Mouse (Mus musculus) MEL (cell line): Measurements from ENCODE around the gene Nutm2. TPM values are rescaled to one million over a fixed set of nuclear protein-coding genes. Genes with fewer than 3 reads are reported as not detected.

Source experiments
- polyA plus RNA-seq, 2 experiments: library from polyadenylated mRNA; stranded (reverse) in 1 of 2; unstranded in 1 of 2; fragments of >175 nt in 1 of 2; fragments of >200 nt in 1 of 2; gene quantifications; 2 replicates each; pipeline versions ENCODE4 v1.2.1 to v1.2.4; 2012; ENCODE audit warnings: low replicate concordance in 2 of 2, low read depth in 1 of 2; ENCODE audit not compliant: insufficient read length in 2 of 2, insufficient read depth in 1 of 2, missing spikeins in 1 of 2
- total RNA-seq: library from RNA; depleted of rRNA; stranded (reverse); fragments of 300-350 nt; gene quantifications from 2 replicates; pipeline ENCODE4 v1.2.3, GENCODE M21; 2012; rRNA removed

Gene Nutm2
- total and polyA plus RNA-seq, 3 experiments, result not detected

Other genes starting within 250 kb of the Nutm2 start
- gene Gm906, start 217.0 kb upstream of the Nutm2 start, total RNA-seq, result not detected in 2 replicates
- not detected for gene Gm906, start 217.0 kb upstream of the Nutm2 start, polyA plus RNA-seq
- gene Fbxw17, start 49.4 kb upstream of the Nutm2 start, total RNA-seq, result not detected in 2 replicates
- not detected for gene Fbxw17, start 49.4 kb upstream of the Nutm2 start, polyA plus RNA-seq
- gene Gm47429, start 23.4 kb upstream of the Nutm2 start, total RNA-seq, result not detected in 2 replicates
- gene Gm47429, start 23.4 kb upstream of the Nutm2 start, polyA plus RNA-seq, result not detected
- not detected in 2 replicates for gene Gm904, start 175.9 kb downstream of the Nutm2 start, total RNA-seq
- gene Gm904, start 175.9 kb downstream of the Nutm2 start, polyA plus RNA-seq, result not detected
- not detected in 2 replicates for gene Gm8765, start 231.0 kb downstream of the Nutm2 start, total RNA-seq
- gene Gm8765, start 231.0 kb downstream of the Nutm2 start, polyA plus RNA-seq, result not detected